Mouse (Mus musculus): ENCODE data around the gene Mfn2. TPM values are rescaled to one million over a fixed set of nuclear protein-coding genes. Genes with fewer than 3 reads are reported as not detected.
A peak's percentile ranks its signal among the peaks of the same experiment; 100 is the strongest.

The Mfn2 gene
- total RNA-seq (2012; rRNA removed): 12.4 and 18.6 TPM in 2 replicates

DNA sequence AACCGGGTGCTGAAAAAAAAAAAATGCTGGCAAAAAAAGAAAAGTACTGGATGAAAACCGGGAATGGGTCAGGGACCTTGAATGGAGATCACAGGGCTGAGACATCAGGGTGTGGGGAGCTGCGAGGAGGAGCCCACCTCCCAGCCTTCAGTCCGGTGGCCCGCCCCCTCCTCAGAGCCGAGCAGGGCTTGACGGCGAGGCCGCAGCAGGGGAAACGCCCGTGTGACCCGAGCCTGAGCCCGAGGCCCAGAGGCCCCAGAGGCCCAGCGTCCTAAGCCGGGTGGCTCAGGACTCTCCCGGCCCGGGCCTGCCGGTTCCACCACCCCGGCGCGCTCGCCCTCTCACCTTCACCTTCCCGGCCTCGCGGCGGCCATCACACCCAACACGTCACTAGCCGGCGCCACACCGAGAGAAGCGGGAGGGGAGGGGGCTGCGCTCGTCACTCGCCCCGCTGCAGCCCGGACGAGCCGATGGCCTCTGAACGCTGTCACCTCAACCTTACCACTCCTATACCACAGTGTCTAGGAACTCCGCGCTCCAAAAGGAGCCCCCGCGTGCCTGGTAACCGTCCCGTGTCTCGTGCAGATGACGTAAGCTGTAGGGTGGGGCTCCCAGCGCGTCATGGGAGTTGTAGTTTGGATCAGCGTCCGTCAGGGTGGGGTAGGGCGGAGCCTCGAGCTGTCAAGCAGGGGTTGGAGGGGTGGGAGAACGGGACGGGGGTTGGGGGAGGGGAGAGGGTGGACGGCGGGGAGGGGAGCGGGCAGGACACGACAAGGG is at the start of gene Mfn2:
Gene Mfn2 (minus strand): TSS at position 392 of the 777 bp plus-strand sequence.
- in situ Hi-C loops (cut with MboI; ENCODE audit: low sequenced_read_pairs in 2 of 2, unreplicated experiment in 2 of 2): no loop called here
- Histone ChIP-seq H3K27ac (ENCODE audit: insufficient read depth, low read depth, low read length, poor library complexity, severe bottlenecking) (peak within 1 kb of the TSS; percentile 93; the same call in 1 of the 2 replicates), H3K9me3 (ENCODE audit: control insufficient read depth, insufficient read depth, low read depth, low read length) (no peaks in the 10 kb centered on the region), H3K4me3 (ENCODE audit: insufficient read depth in 1 of 2, low read depth in 1 of 2, low read length in 2 of 2, poor library complexity in 1 of 2, severe bottlenecking in 1 of 2) (peak within 1 kb of the TSS; percentile 91 to 99), H3K9ac (ENCODE audit: insufficient read depth, low read depth, low read length, poor library complexity, severe bottlenecking) (peak within 1 kb of the TSS; percentile 99), H3K36me3 (ENCODE audit: control insufficient read depth, insufficient read depth, low read length, poor library complexity, severe bottlenecking) (no peaks in the 10 kb centered on the region), H3K4me1 (ENCODE audit: control insufficient read depth in 2 of 2, insufficient read depth in 2 of 2, low read length in 2 of 2, poor library complexity in 1 of 2) (peaks cover 0 to 1% of the 10 kb centered on the region in 2 experiments; a peak in 1 of 4 replicates)
- DNase-seq (ENCODE audit: low read depth, low spot score): peak; percentile 78
- TF ChIP-seq MAFK (IDR thresholded peaks at IDR 0.05; ENCODE audit: insufficient read depth, low read depth, low read length) (no peak), HCFC1 (IDR thresholded peaks at IDR 0.05; ENCODE audit: borderline replicate concordance, insufficient read depth, low read length) (peak; percentile 95)

DNA sequence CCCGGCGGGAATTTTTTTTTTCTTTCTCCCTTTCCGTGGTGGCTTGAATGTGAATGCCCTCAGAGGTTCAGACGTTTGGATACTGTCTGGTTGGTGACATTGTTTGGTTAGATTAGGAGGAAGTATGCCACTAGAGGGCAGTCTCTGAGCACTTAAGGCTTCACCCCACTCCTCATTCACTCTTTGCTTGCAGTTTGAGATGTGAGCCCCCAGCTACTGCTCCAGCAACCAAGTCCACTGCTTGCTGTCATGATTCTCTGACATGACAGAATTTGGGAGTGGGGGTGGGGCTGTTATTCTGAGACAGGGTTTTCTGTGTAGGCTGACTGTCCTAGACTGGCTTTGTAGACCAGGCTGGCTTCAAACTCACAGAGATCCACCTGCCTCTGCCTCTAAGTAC is 49.1 kb upstream of the Mfn2 start:
- Histone ChIP-seq H3K27ac (ENCODE audit: insufficient read depth, low read depth, low read length, poor library complexity, severe bottlenecking) (no peak overlapping the region), H3K9me3 (ENCODE audit: control insufficient read depth, insufficient read depth, low read depth, low read length) (no peaks in the 10 kb centered on the region), H3K36me3 (ENCODE audit: control insufficient read depth, insufficient read depth, low read length, poor library complexity, severe bottlenecking) (no peaks in the 10 kb centered on the region), H3K4me1 (ENCODE audit: control insufficient read depth in 2 of 2, insufficient read depth in 2 of 2, low read length in 2 of 2, poor library complexity in 1 of 2) (peaks cover 0 to 2% of the 10 kb centered on the region in 2 experiments; a peak in 1 of 4 replicates), H3K4me3 (ENCODE audit: insufficient read depth in 1 of 2, low read depth in 1 of 2, low read length in 2 of 2, poor library complexity in 1 of 2, severe bottlenecking in 1 of 2) (no peak overlapping the region), H3K9ac (ENCODE audit: insufficient read depth, low read depth, low read length, poor library complexity, severe bottlenecking) (no peak overlapping the region)
- in situ Hi-C loops (cut with MboI; ENCODE audit: low sequenced_read_pairs in 2 of 2, unreplicated experiment in 2 of 2): no loop called here
- TF ChIP-seq CHD2 (IDR thresholded peaks at IDR 0.05; ENCODE audit: low read depth, low read length) (no peak), ZNF384 (IDR thresholded peaks at IDR 0.05; ENCODE audit: low read depth, low read length) (no peak), HCFC1 (IDR thresholded peaks at IDR 0.05; ENCODE audit: borderline replicate concordance, insufficient read depth, low read length) (no peak), MAFK (IDR thresholded peaks at IDR 0.05; ENCODE audit: insufficient read depth, low read depth, low read length) (no peak), ZC3H11A (IDR thresholded peaks at IDR 0.05; ENCODE audit: borderline replicate concordance, low read depth, low read length) (no peak)
- peak; percentile 69 for DNase-seq (ENCODE audit: low read depth, low spot score)

DNA sequence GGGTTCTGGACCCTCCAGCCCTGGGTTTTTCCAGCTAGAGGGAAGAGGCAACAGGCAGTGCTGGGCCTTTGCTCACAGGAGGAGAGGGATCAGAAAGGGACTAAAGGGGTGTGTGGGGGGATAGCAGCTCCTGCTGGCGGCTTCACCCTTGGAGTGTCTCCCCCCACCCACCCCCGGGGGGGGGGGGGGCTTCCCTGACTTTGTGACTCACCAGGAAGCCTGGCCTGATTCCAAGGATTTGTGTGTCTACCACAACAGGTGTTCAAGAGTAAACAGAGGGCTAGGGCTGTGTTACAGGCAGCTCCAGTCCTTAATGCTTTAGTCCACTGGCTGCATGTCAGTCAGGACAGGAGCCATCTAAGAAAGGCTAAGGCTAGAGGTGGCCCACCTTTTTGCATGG is 43.0 kb upstream of the Mfn2 start:
- H3K9me3 ChIP-seq (ENCODE audit: control insufficient read depth, insufficient read depth, low read depth, low read length): no peaks in the 10 kb centered on the region
- DNase-seq (ENCODE audit: low read depth, low spot score): no peak
- H3K4me3 ChIP-seq (ENCODE audit: insufficient read depth in 1 of 2, low read depth in 1 of 2, low read length in 2 of 2, poor library complexity in 1 of 2, severe bottlenecking in 1 of 2): no peak overlapping the region
- H3K4me1 ChIP-seq (ENCODE audit: control insufficient read depth in 2 of 2, insufficient read depth in 2 of 2, low read length in 2 of 2, poor library complexity in 1 of 2): peaks cover 0 to 6% of the 10 kb centered on the region in 2 experiments; a peak in 1 of 4 replicates
- no peak overlapping the region for H3K27ac ChIP-seq (ENCODE audit: insufficient read depth, low read depth, low read length, poor library complexity, severe bottlenecking)
- in situ Hi-C loops (cut with MboI; ENCODE audit: low sequenced_read_pairs in 2 of 2, unreplicated experiment in 2 of 2): no loop called here
- H3K9ac ChIP-seq (ENCODE audit: insufficient read depth, low read depth, low read length, poor library complexity, severe bottlenecking): no peak overlapping the region
- peaks cover 34% of the 10 kb centered on the region for H3K36me3 ChIP-seq (ENCODE audit: control insufficient read depth, insufficient read depth, low read length, poor library complexity, severe bottlenecking)
- TF ChIP-seq CHD2 (IDR thresholded peaks at IDR 0.05; ENCODE audit: low read depth, low read length) (no peak), HCFC1 (IDR thresholded peaks at IDR 0.05; ENCODE audit: borderline replicate concordance, insufficient read depth, low read length) (no peak), MAFK (IDR thresholded peaks at IDR 0.05; ENCODE audit: insufficient read depth, low read depth, low read length) (no peak), ZNF384 (IDR thresholded peaks at IDR 0.05; ENCODE audit: low read depth, low read length) (no peak), ZC3H11A (IDR thresholded peaks at IDR 0.05; ENCODE audit: borderline replicate concordance, low read depth, low read length) (no peak)

DNA sequence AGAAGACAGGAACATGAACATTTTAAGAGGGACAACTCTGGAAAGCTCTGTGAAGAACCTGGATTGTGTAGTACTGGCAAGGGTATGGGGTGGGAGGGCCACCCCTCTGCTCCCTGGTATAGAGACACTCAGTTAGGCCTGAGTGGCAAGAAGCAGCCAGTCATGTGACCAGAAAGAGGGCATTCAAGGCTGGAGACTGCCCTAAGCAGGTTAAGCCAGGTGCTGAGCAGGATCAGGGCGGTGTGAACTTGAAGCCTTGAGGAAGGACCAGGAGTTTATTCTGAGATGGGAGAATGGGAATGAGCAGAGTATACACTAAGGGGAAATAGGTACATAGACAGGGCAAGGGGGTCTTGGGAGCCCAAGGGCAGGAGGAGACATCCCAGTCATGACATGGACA is 38.5 kb upstream of the Mfn2 start:
- Histone ChIP-seq H3K36me3 (ENCODE audit: control insufficient read depth, insufficient read depth, low read length, poor library complexity, severe bottlenecking) (peaks cover 34% of the 10 kb centered on the region), H3K9ac (ENCODE audit: insufficient read depth, low read depth, low read length, poor library complexity, severe bottlenecking) (no peak overlapping the region), H3K27ac (ENCODE audit: insufficient read depth, low read depth, low read length, poor library complexity, severe bottlenecking) (no peak overlapping the region), H3K4me3 (ENCODE audit: insufficient read depth in 1 of 2, low read depth in 1 of 2, low read length in 2 of 2, poor library complexity in 1 of 2, severe bottlenecking in 1 of 2) (no peak overlapping the region), H3K9me3 (ENCODE audit: control insufficient read depth, insufficient read depth, low read depth, low read length) (no peaks in the 10 kb centered on the region), H3K4me1 (ENCODE audit: control insufficient read depth in 2 of 2, insufficient read depth in 2 of 2, low read length in 2 of 2, poor library complexity in 1 of 2) (peaks cover 4 to 14% of the 10 kb centered on the region in 2 experiments; a peak in 2 of 4 replicates)
- TF ChIP-seq ZNF384 (IDR thresholded peaks at IDR 0.05; ENCODE audit: low read depth, low read length) (no peak), ZC3H11A (IDR thresholded peaks at IDR 0.05; ENCODE audit: borderline replicate concordance, low read depth, low read length) (no peak)
- in situ Hi-C loops (cut with MboI; ENCODE audit: low sequenced_read_pairs in 2 of 2, unreplicated experiment in 2 of 2): no loop called here
- DNase-seq (ENCODE audit: low read depth, low spot score): no peak
